Mouse (Mus musculus) Patski (cell line): ENCODE measurements at regions not wholly inside any gene's neighbourhood (a gene's known extent, or its start where the extent isn't known, plus 50 kb on each side); places are given as distances from the start of the nearest gene placed in this dataset.

Experiments
- ATAC-seq: fragments of 100-300 bp; one replicate; pipeline ENCODE4 v1.8.0; 2021
- CTCF ChIA-PET: fragments of 350-600 bp; sonication (Branson Sonifier 250); formaldehyde crosslinking; loops from one replicate; lab custom pipeline; 2022; ENCODE audit warnings: inconsistent platforms; lab: Charles Lee
- POLR2A ChIA-PET: fragments of 350-600 bp; sonication (Branson Sonifier 250); formaldehyde crosslinking; loops from one replicate; lab custom pipeline; 2022; ENCODE audit warnings: antibody characterized with exemption, inconsistent platforms; lab: Charles Lee
- DNase-seq: peaks from one replicate; pipeline ENCODE4 v3.0.0-alpha.2; 2011; ENCODE audit warnings: low read depth, low spot score
- H3K27me3 ChIP-seq: fragments of 371-371 bp; one replicate; pipeline ENCODE4 v1.5.1; 2021
- CTCF ChIP-seq: fragments of 100-300 bp; IDR thresholded peaks from one replicate; pipeline ENCODE4 v1.5.1; 2021
- in situ Hi-C: fragments of 300-500 bp; cut with MboI; formaldehyde crosslinking; loops from 3 replicates; pipeline ENCODE4 v1.11.1; 2018; ENCODE audit warnings: low pct_unique_long_range_greater_than_20kb, mixed read lengths

- CTCF ChIA-PET = interaction anchor here (1.6 kb wide), 1 partner anchor 11 kb away, joined by 3 read pairs; no protein-coding TSS in a partner anchor
- in situ Hi-C loops = no loop called here
These were observed 826.2 kb upstream of the 4930452B06Rik start for GRCm38 (mm10) chr14:9492228-9492627.

GRCm38 (mm10) chr14:9488585-9488984 is 822.5 kb upstream of the 4930452B06Rik start:
- no peak for ATAC-seq

More at GRCm38 (mm10) chr14:9492228-9492627, 826.2 kb upstream of the 4930452B06Rik start:
- POLR2A ChIA-PET = no interaction called here
- TF ChIP-seq CTCF = no peak
- ATAC-seq = no peak
- H3K27me3 ChIP-seq = no peaks in the 10 kb centered on the region
- DNase-seq = no peak

GRCm38 (mm10) chr14:9478981-9479380 is 812.9 kb upstream of the 4930452B06Rik start:
- TF ChIP-seq CTCF = no peak
- ATAC-seq (no peak), DNase-seq (no peak)
- POLR2A ChIA-PET = no interaction called here
- CTCF ChIA-PET = interaction anchor here (0.9 kb wide), 1 partner anchor 9 kb away, joined by 3 read pairs; no protein-coding TSS in a partner anchor
- in situ Hi-C loops = no loop called here
- no peaks in the 10 kb centered on the region for H3K27me3 ChIP-seq

More at GRCm38 (mm10) chr14:9488585-9488984, 822.5 kb upstream of the 4930452B06Rik start:
- CTCF ChIA-PET = interaction anchor here (0.7 kb wide), 1 partner anchor 10 kb away, joined by 3 read pairs; no protein-coding TSS in a partner anchor
- in situ Hi-C loops = no loop called here
- no peaks in the 10 kb centered on the region for H3K27me3 ChIP-seq
- POLR2A ChIA-PET = no interaction called here
- no peak for TF ChIP-seq CTCF
- no peak for DNase-seq

GRCm38 (mm10) chr14:9475169-9475568 is 809.1 kb upstream of the 4930452B06Rik start:
- POLR2A ChIA-PET = no interaction called here
- DNase-seq (no peak), ATAC-seq (no peak)
- H3K27me3 ChIP-seq = no peaks in the 10 kb centered on the region
- CTCF ChIA-PET = interaction anchor here (1.3 kb wide), 1 partner anchor 45 kb away, joined by 3 read pairs; no protein-coding TSS in a partner anchor
- in situ Hi-C loops = no loop called here
- TF ChIP-seq CTCF = no peak

- no peak for DNase-seq
- ChIA-PET CTCF (no interaction called here), POLR2A (no interaction called here)
- H3K27me3 ChIP-seq = no peaks in the 10 kb centered on the region
- no peak for ATAC-seq
- in situ Hi-C loops = no loop called here
- no peak for TF ChIP-seq CTCF
These were observed 803.6 kb upstream of the 4930452B06Rik start for GRCm38 (mm10) chr14:9469686-9470085.

GRCm38 (mm10) chr14:9468654-9469053 is 802.6 kb upstream of the 4930452B06Rik start:
- no peak for ATAC-seq
- in situ Hi-C loops = no loop called here
- no peaks in the 10 kb centered on the region for H3K27me3 ChIP-seq
- no peak for DNase-seq
- ChIA-PET POLR2A (no interaction called here), CTCF (interaction anchor here (1.0 to 1.2 kb wide), 2 partner anchors 19 to 103 kb away, joined by 3 read pairs; no protein-coding TSS in a partner anchor)
- TF ChIP-seq CTCF = no peak

GRCm38 (mm10) chr14:9467690-9468458 is 801.8 kb upstream of the 4930452B06Rik start:
- POLR2A ChIA-PET = interaction anchor here (1.0 kb wide), 1 partner anchor 13 kb away, joined by 3 read pairs; no protein-coding TSS in a partner anchor
- in situ Hi-C loops = no loop called here
- no peak for TF ChIP-seq CTCF
- no peak for ATAC-seq
- no peak for DNase-seq
- CTCF ChIA-PET = interaction anchor here (1.0 to 1.2 kb wide), 2 partner anchors 18 to 102 kb away, joined by 3 read pairs; no protein-coding TSS in a partner anchor
- H3K27me3 ChIP-seq = no peaks in the 10 kb centered on the region

- ChIA-PET CTCF (no interaction called here), POLR2A (no interaction called here)
- H3K27me3 ChIP-seq = no peaks in the 10 kb centered on the region
- in situ Hi-C loops = no loop called here
- no peak for TF ChIP-seq CTCF
- ATAC-seq (no peak), DNase-seq (no peak)
These were observed 794.0 kb upstream of the 4930452B06Rik start for GRCm38 (mm10) chr14:9460006-9460405.

GRCm38 (mm10) chr14:9458856-9459255 is 792.8 kb upstream of the 4930452B06Rik start:
- in situ Hi-C loops = no loop called here
- no peak for DNase-seq
- no peak for TF ChIP-seq CTCF
- peak; percentile 62 for ATAC-seq
- POLR2A ChIA-PET = no interaction called here
- CTCF ChIA-PET = no interaction called here
- H3K27me3 ChIP-seq = no peaks in the 10 kb centered on the region

- DNase-seq (no peak), ATAC-seq (no peak)
- no peak for TF ChIP-seq CTCF
- no peaks in the 10 kb centered on the region for H3K27me3 ChIP-seq
- in situ Hi-C loops = no loop called here
- ChIA-PET POLR2A (no interaction called here), CTCF (no interaction called here)
These were observed 791.9 kb upstream of the 4930452B06Rik start for GRCm38 (mm10) chr14:9457801-9458495.
